Mouse (Mus musculus) heart, adult 2 months (tissue): ENCODE measurements at regions not wholly inside any gene's neighbourhood (a gene's known extent, or its start where the extent isn't known, plus 50 kb on each side); places are given as distances from the start of the nearest gene placed in this dataset.

ENCODE experiments used
- CTCF ChIP-seq: fragments of 200-600 bp; IDR thresholded peaks from 2 replicates; pipeline ENCODE4 v1.8.1; 2022; ENCODE audit warnings: antibody characterized with exemption, mild to moderate bottlenecking, moderate library complexity
- POLR2A ChIP-seq: fragments of 200-500 bp; IDR thresholded peaks from 2 replicates; pipeline ENCODE4 v1.6.1; 2011; ENCODE audit warnings: mild to moderate bottlenecking, low read depth, low read length, control low read depth; ENCODE audit not compliant: insufficient read depth

GRCm38 (mm10) chr2:50654221-50654952, 357.8 kb upstream of the Mmadhc start:
- TF ChIP-seq POLR2A: no peak
- TF ChIP-seq CTCF: no peak
